Mouse (Mus musculus): Measurements from ENCODE around the gene Mapkap1. TPM values are rescaled to one million over a fixed set of nuclear protein-coding genes. Genes with fewer than 3 reads are reported as not detected.

Gene Mapkap1
- total and polyA plus RNA-seq, 3 experiments, result 39.4 to 45.8 (median 40.7) TPM

DNA sequence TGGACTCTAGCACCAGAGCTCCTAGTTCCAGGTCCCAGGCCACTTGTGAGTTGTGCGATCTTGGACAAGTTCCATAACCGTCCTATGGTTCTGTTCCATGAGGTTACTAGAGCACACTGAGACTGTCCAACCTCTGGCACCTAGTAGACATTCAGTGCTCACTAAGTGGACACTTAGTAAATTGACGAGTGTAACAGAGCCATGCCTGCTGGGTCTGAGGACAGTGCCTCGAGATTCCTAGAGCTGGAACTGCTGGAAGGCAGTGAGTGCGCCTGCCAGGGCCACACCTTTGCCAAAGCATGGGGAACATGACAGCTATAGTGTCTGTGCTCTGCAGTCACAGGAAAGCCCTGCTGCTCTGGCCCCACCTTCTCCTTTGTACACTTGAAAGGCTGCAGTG is 187.4 kb downstream of the Mapkap1 start:
- H3K79me2 ChIP-seq (replicated peaks; ENCODE audit: control insufficient read depth, extremely low read depth, insufficient read depth, poor library complexity, severe bottlenecking), result no peaks in the 10 kb centered on the region
- no peak for DNase-seq (ENCODE audit: extremely low read depth)
- H3K4me3 ChIP-seq (replicated peaks in 1 of 3; ENCODE audit: low read depth in 2 of 3, low read length in 2 of 3, poor library complexity in 1 of 3), result no peak overlapping the region
- H3K4me2 ChIP-seq (ENCODE audit: insufficient read depth, low read depth, poor library complexity, severe bottlenecking), result no peak overlapping the region
- H3K36me3 ChIP-seq (replicated peaks in 1 of 2; ENCODE audit: control insufficient read depth in 1 of 2, insufficient read depth in 1 of 2, low read length in 1 of 2), result peaks cover 2 to 41% of the 10 kb centered on the region in 2 experiments
- no peak overlapping the region for H3K9ac ChIP-seq (ENCODE audit: insufficient read depth, low read depth)
- dilution Hi-C loops (cut with MboI; ENCODE audit: extremely low pct_ligation_motif_present, extremely low pct_unique_long_range_greater_than_20kb, low sequenced_read_pairs) (no loop called here), in situ Hi-C loops (cut with MboI; ENCODE audit: low pct_ligation_motif_present, low pct_unique_long_range_greater_than_20kb, low sequenced_read_pairs) (no loop called here)
- H3K27me3 ChIP-seq (replicated peaks), result no peaks in the 10 kb centered on the region
- H3K27ac ChIP-seq (ENCODE audit: insufficient read depth, low read depth), result no peak overlapping the region
- peaks cover 0 to 5% of the 10 kb centered on the region in 2 experiments; a peak in 1 of 4 replicates for H3K4me1 ChIP-seq (ENCODE audit: control insufficient read depth in 1 of 2, insufficient read depth in 2 of 2)
- no peak for TF ChIP-seq MAZ (IDR thresholded peaks at IDR 0.05; ENCODE audit: low read depth, low read length)
- no peak for TF ChIP-seq SIN3A (IDR thresholded peaks at IDR 0.05; ENCODE audit: low read length)
- TF ChIP-seq RAD21 (IDR thresholded peaks at IDR 0.05; ENCODE audit: low read depth, low read length), result no peak
- TF ChIP-seq JUND (conservative IDR thresholded peaks at IDR 0.05; ENCODE audit: low read depth, low read length), result no peak
- no peak for TF ChIP-seq NRF1 (IDR thresholded peaks at IDR 0.05; ENCODE audit: low read depth, low read length)
- no peak for TF ChIP-seq ZNF384 (IDR thresholded peaks at IDR 0.05; ENCODE audit: low read depth, low read length)
- TF ChIP-seq SMC3 (IDR thresholded peaks at IDR 0.05; ENCODE audit: low read depth, low read length), result no peak
- no peak for TF ChIP-seq MXI1 (IDR thresholded peaks at IDR 0.05; ENCODE audit: low read depth, low read length)
- no peak for TF ChIP-seq USF2 (conservative IDR thresholded peaks at IDR 0.05; ENCODE audit: low read depth, low read length)
- no peak for TF ChIP-seq ETS1 (conservative IDR thresholded peaks at IDR 0.05; ENCODE audit: low read depth, low read length)
- TF ChIP-seq ELF1 (IDR thresholded peaks at IDR 0.05; ENCODE audit: low read depth, low read length), result no peak
- TF ChIP-seq USF1 (IDR thresholded peaks at IDR 0.05; ENCODE audit: low read depth, low read length), result no peak
- TF ChIP-seq HCFC1 (IDR thresholded peaks at IDR 0.05; ENCODE audit: low read depth, low read length), result no peak
- H3K9me3 ChIP-seq (replicated peaks; ENCODE audit: low read length), result no peaks in the 10 kb centered on the region

DNA sequence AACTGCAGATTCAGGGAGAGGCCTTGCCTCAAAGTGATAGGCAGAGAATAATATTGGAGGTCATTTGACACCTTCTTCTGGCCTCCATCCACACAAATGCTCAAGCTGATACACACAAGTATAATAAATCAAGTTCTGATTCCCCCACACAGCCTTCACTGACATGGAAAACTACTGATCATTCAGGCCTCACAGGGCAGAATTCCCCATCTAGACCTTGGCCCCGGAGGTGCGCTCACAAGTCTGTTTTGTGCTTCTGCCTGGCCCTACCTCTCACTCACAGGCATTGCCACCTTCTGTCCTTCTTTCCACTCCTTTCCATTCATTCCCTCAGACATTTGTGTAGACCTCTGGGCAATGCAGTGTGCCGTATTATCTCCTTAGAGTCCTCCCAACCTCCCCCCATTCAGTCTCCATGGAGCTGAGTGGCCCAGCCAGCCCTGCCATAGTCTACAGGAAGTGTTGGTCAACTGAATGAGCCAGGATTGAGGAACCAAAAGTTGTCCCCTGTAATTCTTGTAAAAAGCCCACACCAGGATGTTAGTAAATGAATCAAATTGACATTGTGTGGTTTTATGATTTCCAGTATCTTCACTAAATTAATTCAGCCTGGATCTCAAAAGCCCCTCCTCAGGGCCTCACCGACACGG is 193.2 kb downstream of the Mapkap1 start:
- TF ChIP-seq ZC3H11A (IDR thresholded peaks at IDR 0.05; ENCODE audit: low read depth, low read length) (no peak), USF2 (conservative IDR thresholded peaks at IDR 0.05; ENCODE audit: low read depth, low read length) (no peak), ELF1 (IDR thresholded peaks at IDR 0.05; ENCODE audit: low read depth, low read length) (no peak), GABPA (IDR thresholded peaks at IDR 0.05; ENCODE audit: insufficient replicate concordance, low read depth, low read length) (no peak), POLR2A (IDR thresholded peaks at IDR 0.05; ENCODE audit: low read depth, low read length) (no peak), MEF2A (IDR thresholded peaks at IDR 0.05; ENCODE audit: borderline replicate concordance, low read depth, low read length) (no peak), E2F4 (IDR thresholded peaks at IDR 0.05; ENCODE audit: insufficient replicate concordance, low read depth, low read length) (no peak), ZKSCAN1 (IDR thresholded peaks at IDR 0.05; ENCODE audit: borderline replicate concordance, low read depth, low read length) (no peak), MXI1 (IDR thresholded peaks at IDR 0.05; ENCODE audit: low read depth, low read length) (no peak), SIN3A (IDR thresholded peaks at IDR 0.05; ENCODE audit: low read length) (no peak), TBP (conservative IDR thresholded peaks at IDR 0.05; ENCODE audit: low read depth, low read length) (no peak), NRF1 (IDR thresholded peaks at IDR 0.05; ENCODE audit: low read depth, low read length) (no peak), KAT2A (IDR thresholded peaks at IDR 0.05; ENCODE audit: insufficient replicate concordance, low read length) (no peak), CHD2 (IDR thresholded peaks at IDR 0.05; ENCODE audit: low read length) (no peak), JUND (conservative IDR thresholded peaks at IDR 0.05; ENCODE audit: low read depth, low read length) (no peak), CHD1 (IDR thresholded peaks at IDR 0.05; ENCODE audit: low read depth, low read length) (no peak)
- Histone ChIP-seq H3K27me3 (replicated peaks) (no peaks in the 10 kb centered on the region), H3K4me3 (replicated peaks in 1 of 3; ENCODE audit: low read depth in 2 of 3, low read length in 2 of 3, poor library complexity in 1 of 3) (no peak overlapping the region), H3K79me2 (replicated peaks; ENCODE audit: control insufficient read depth, extremely low read depth, insufficient read depth, poor library complexity, severe bottlenecking) (no peaks in the 10 kb centered on the region), H3K9ac (ENCODE audit: insufficient read depth, low read depth) (no peak overlapping the region), H3K4me1 (ENCODE audit: control insufficient read depth in 1 of 2, insufficient read depth in 2 of 2) (peaks cover 0 to 11% of the 10 kb centered on the region in 2 experiments; a peak in 2 of 4 replicates), H3K36me3 (replicated peaks in 1 of 2; ENCODE audit: control insufficient read depth in 1 of 2, insufficient read depth in 1 of 2, low read length in 1 of 2) (peaks cover 2 to 37% of the 10 kb centered on the region in 2 experiments), H3K27ac (ENCODE audit: insufficient read depth, low read depth) (no peak overlapping the region), H3K4me2 (ENCODE audit: insufficient read depth, low read depth, poor library complexity, severe bottlenecking) (no peak overlapping the region), H3K9me3 (replicated peaks; ENCODE audit: low read length) (no peaks in the 10 kb centered on the region)
- dilution Hi-C loops (cut with MboI; ENCODE audit: extremely low pct_ligation_motif_present, extremely low pct_unique_long_range_greater_than_20kb, low sequenced_read_pairs) (no loop called here), in situ Hi-C loops (cut with MboI; ENCODE audit: low pct_ligation_motif_present, low pct_unique_long_range_greater_than_20kb, low sequenced_read_pairs) (no loop called here)
- DNase-seq (ENCODE audit: extremely low read depth), result no peak

Data from CH12.LX (cell line).